17 mouse cellular contexts compared by ENCODE assay signal in genomic region chr13:94680492-94681168, GRCm38 (mm10).
DNase-seq lines count a peak whose midpoint lies in the region; ATAC-seq lines count a peak whose summit lies in the region.
"Had no signal": no experiment of that assay in that cellular context is flagged by ENCODE, and none has a peak within 500 bp of the region (broad histone marks: within the 10 kb centered on the region; RNA-seq: fewer than 3 reads in every experiment).

No protein-coding gene starts in this region.

- no peaks in the 10 kb centered on the region for H3K36me3 ChIP-seq in kidney, embryonic 14.5 days (ENCODE audit: control insufficient read depth, insufficient read depth, low read length)
- no peaks in the 10 kb centered on the region for H3K36me3 ChIP-seq in forebrain, embryonic 13.5 days (ENCODE audit: poor library complexity, severe bottlenecking)
- H3K36me3 ChIP-seq in limb, embryonic 10.5 days: no peaks in the 10 kb centered on the region
- H3K36me3 ChIP-seq: embryonic facial prominence, embryonic 15.5 days had no signal

- H3K4me1 ChIP-seq in kidney, embryonic 14.5 days (ENCODE audit: control insufficient read depth, insufficient read depth, low read length): no peaks in the 10 kb centered on the region; the same call in none of the 2 replicates
- H3K4me1 ChIP-seq in forebrain, embryonic 13.5 days: peaks cover 21% of the 10 kb centered on the region
- H3K4me1 ChIP-seq in limb, embryonic 10.5 days: peaks cover 13% of the 10 kb centered on the region
- H3K4me1 ChIP-seq: embryonic facial prominence, embryonic 15.5 days had no signal

- no peaks in the 10 kb centered on the region; the same call in 1 of the 2 replicates for H3K27me3 ChIP-seq in kidney, embryonic 14.5 days (ENCODE audit: control insufficient read depth, insufficient read depth, low read length)
- H3K27me3 ChIP-seq in forebrain, embryonic 13.5 days: peaks cover 62% of the 10 kb centered on the region
- H3K27me3 ChIP-seq in limb, embryonic 10.5 days (ENCODE audit: low read depth, poor library complexity, severe bottlenecking): peaks cover 41% of the 10 kb centered on the region

- peak; percentile 64 for ATAC-seq in kidney, embryonic 14.5 days (ENCODE audit: low FRiP score, low TSS enrichment)
- peak; percentile 57; the same call in 1 of the 2 replicates for ATAC-seq in forebrain, embryonic 13.5 days

- H3K27ac ChIP-seq in kidney, embryonic 14.5 days (ENCODE audit: low read depth, low read length): no peak overlapping the region
- no peak overlapping the region; the same call in 1 of the 2 replicates for H3K27ac ChIP-seq in forebrain, embryonic 13.5 days
- H3K27ac ChIP-seq in limb, embryonic 10.5 days: no peak overlapping the region
- H3K27ac ChIP-seq: embryonic facial prominence, embryonic 15.5 days; layer of hippocampus, adult 2 months had no signal

- no peak overlapping the region for H3K9ac ChIP-seq in kidney, embryonic 14.5 days (ENCODE audit: low read depth, low read length)
- H3K9ac ChIP-seq in forebrain, embryonic 13.5 days: no peak overlapping the region
- H3K9ac ChIP-seq: embryonic facial prominence, embryonic 15.5 days; lung, embryonic 14.5 days had no signal

- 13% methylated on average over 17 of the region's 17 CpGs for WGBS in kidney, embryonic 14.5 days
- WGBS in forebrain, embryonic 13.5 days: 23% methylated on average over 17 of the region's 17 CpGs
- 39% methylated on average over 17 of the region's 17 CpGs for WGBS in limb, embryonic 10.5 days

- H3K4me3 ChIP-seq in kidney, embryonic 14.5 days (ENCODE audit: low read length): no peak overlapping the region
- H3K4me3 ChIP-seq in forebrain, embryonic 13.5 days: no peak overlapping the region
- no peak overlapping the region for H3K4me3 ChIP-seq in limb, embryonic 10.5 days
- H3K4me3 ChIP-seq: embryonic facial prominence, embryonic 15.5 days; layer of hippocampus, adult 2 months; myocyte had no signal

- H3K9me3 ChIP-seq in kidney, embryonic 14.5 days (ENCODE audit: control insufficient read depth, low read length): no peaks in the 10 kb centered on the region
- H3K9me3 ChIP-seq in forebrain, embryonic 13.5 days (replicated peaks): no peaks in the 10 kb centered on the region
- no peaks in the 10 kb centered on the region for H3K9me3 ChIP-seq in limb, embryonic 10.5 days (replicated peaks)
- H3K9me3 ChIP-seq: embryonic facial prominence, embryonic 15.5 days had no signal

- no peak for DNase-seq in kidney, postnatal 4 days
- peak; percentile 49 for DNase-seq in embryo, embryonic 10.5 days (ENCODE audit: low spot score)
- peak; percentile 30 for DNase-seq in limb, embryonic 10.5 days (ENCODE audit: low spot score)
- no peak for DNase-seq in retina, postnatal 1 day
- DNase-seq in cerebellum, postnatal 4 days (ENCODE audit: low spot score in 2 of 2): no peak
- DNase-seq in left cerebral cortex, adult 11 months (ENCODE audit: low spot score): no peak
- DNase-seq: cerebellum, postnatal 14 days; gastrocnemius, postnatal 14 days; heart, postnatal 4 days; kidney, adult 18-20 months; lung, embryonic 14.5 days had no signal

- H3K4me2 ChIP-seq in kidney, embryonic 14.5 days (replicated peaks; ENCODE audit: low read depth, low read length): no peak overlapping the region
- H3K4me2 ChIP-seq in forebrain, embryonic 13.5 days: peak overlapping the region; percentile 10; the same call in 1 of the 2 replicates
- H3K4me2 ChIP-seq: embryonic facial prominence, embryonic 15.5 days; heart, embryonic 11.5 days; lung, embryonic 14.5 days had no signal

Comparison
In these comparisons a context has a peak if more than half of its experiments do, and no peak if none do; other contexts are left out.
1. DNase-seq: peak in embryo, embryonic 10.5 days (single experiment) and limb, embryonic 10.5 days (single experiment); none in kidney, postnatal 4 days (0 of 2), retina, postnatal 1 day (single experiment), cerebellum, postnatal 4 days (0 of 2) and left cerebral cortex, adult 11 months (single experiment).